Mouse (Mus musculus) left cerebral cortex, postnatal 4 days (tissue): ENCODE measurements at regions not wholly inside any gene's neighbourhood (a gene's known extent, or its start where the extent isn't known, plus 50 kb on each side); places are given as distances from the start of the nearest gene placed in this dataset.

Experiments
- DNase-seq: peaks from one replicate; pipeline ENCODE4 v3.0.0-alpha.2; 2022
- intact Hi-C: fragments of 180-260 bp; cut with DNase I; formaldehyde crosslinking; loops from one replicate; pipeline ENCODE4 v1.15.1; 2025

DNA sequence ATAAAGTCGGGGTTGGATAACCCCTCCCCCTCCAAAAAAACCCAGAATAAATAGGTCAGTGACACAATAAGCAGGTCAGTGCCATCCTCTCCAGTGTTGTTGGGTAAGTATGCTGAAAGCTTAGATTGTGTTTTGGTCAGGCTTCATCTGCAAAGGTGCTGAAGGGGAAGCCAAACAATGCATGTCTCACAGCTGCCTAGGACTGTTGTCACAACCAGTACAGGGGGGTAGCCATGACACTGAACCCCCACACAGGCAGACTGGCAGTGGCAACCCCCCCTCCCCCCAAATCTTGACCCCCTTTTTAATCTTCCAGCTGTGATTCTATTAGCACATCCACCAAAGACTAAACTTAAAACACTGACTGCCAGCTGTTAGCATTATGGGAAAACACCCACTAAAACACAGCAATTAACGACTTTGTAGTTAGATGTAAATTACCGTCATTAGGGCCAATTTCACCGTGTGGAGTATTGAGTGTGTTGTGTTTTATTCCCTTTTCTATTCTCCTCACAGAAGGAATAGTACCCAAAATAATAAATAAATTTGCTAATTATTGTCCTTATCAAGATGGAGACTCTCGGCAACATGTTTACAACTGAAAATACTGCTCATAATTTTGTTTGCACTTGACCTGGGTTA, 105.5 kb upstream of the Ufm1 start:
- no peak for DNase-seq
- intact Hi-C loops = no loop called here

DNA sequence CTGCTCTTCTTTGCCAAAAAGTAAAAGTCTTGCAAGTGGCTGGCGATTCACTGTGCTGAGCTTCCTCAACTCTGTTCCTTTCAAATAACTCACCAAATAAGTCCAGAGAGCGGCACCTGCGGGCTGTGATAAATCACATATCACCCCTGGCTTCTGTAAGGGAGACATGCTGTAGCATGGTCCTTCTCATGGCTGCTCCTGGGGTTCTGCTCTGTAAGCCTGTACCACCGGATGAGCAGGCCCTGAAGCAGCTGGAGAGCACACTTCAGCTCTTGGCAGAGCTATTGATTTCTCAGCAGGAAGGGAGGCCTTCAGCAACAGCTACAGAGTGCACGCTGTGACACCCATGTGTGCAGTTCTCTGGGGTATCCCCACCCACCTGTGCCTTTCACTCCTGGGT, 101.5 kb upstream of the Ufm1 start:
- intact Hi-C loops = no loop called here
- DNase-seq = no peak

DNA sequence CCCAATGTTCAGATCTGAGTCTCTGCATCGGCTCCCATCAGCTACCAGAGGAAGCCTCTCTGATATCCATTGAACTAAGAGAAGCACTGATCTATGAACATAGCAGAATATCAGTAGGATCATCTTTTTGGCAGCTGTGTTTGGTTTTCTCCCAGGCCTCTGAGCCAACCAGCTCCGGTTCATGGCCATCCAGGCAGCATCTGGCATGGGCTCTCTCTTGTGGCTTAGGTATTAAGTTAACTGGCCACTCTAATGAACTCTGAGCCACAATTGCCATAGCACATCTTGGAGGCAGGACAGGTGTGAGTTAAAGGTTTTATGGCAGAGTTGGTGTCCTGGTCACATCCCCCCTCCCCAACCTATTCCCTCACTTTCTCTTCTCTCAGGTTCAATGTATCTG, 90.2 kb upstream of the Ufm1 start:
- intact Hi-C loops = no loop called here
- DNase-seq = no peak

DNA sequence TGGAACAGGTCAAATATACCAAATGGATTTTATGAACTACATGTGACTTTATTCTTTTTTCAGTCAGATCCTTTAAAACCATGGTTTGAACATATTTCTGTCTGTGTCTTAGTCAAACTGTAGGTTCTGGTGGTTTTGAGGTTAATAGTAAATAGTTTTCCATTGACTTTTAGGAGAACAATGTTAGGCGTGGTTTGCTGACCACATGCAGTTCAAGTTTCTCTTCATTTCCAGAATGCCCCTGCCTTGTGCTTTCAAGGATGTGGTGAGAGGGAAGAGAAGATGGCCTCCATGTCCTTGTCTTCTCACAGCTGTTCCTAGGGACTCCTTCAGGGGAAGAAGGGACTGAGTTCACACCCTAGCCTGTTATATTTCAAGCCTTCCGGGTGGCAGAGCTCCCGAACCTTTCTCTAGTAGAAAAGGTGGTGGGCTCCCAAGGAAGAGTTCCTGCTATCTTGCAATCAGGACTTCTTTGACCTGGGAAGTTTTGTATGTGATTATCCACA, 76.1 kb upstream of the Ufm1 start:
- DNase-seq = no peak
- intact Hi-C loops = no loop called here

DNA sequence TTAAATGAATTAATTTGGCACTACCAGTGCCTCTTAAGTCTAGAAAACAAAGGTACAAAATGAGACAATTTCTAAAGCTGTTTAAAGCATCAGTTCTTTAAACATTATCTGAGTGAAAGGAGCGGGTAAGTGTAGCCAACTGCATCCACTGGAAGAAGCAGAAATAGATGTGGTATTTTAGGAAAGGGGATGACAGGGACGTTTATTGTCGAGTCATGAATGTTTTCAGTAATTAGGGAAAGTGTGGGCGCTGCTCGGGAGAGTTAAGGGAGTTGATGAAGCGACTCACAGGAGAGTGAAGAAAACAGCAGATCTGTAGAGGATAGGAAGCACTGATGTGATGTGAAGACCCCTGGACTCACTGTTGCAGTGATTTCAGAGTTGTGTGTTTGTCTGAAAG, 68.1 kb upstream of the Ufm1 start:
- intact Hi-C loops = no loop called here
- DNase-seq = no peak

DNA sequence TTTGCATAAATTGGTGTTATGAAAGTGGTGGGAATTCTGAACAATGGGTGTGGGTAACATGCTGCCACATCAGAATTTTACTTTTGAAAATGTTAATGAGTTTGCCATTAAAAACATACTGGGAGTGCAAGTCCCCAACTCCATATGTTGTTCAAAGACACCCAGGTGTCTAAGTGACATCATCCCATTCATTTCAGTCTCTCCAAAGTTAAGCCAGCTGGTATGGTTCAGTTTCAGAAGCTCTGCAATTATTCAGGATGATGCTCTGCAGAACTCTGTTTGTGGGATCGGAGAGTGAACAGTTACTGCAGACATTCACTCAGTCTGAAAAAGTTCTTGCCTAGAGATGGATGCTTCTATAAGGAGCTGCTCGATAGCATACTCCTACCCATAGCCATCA, 56.3 kb upstream of the Ufm1 start:
- intact Hi-C loops = no loop called here
- no peak for DNase-seq

DNA sequence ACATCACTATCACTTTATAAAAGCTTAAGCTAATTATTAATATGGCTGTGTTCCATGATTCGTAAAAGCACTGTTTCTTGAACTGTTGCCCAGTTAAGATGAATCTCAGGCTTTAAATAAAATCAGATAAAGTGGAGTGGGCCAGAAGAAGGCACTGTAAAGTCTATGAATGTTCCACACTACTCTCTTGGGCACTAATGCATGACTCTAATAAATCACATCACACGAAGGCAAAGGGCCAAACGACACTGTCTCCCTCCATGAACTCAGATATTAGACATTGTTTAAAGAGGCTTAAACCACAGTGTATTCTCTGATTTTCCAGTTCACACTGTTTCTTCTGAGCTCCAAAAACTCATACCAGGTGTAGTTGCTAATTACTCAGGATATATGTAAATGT, 55.9 kb upstream of the Ufm1 start:
- intact Hi-C loops = no loop called here
- no peak for DNase-seq

DNA sequence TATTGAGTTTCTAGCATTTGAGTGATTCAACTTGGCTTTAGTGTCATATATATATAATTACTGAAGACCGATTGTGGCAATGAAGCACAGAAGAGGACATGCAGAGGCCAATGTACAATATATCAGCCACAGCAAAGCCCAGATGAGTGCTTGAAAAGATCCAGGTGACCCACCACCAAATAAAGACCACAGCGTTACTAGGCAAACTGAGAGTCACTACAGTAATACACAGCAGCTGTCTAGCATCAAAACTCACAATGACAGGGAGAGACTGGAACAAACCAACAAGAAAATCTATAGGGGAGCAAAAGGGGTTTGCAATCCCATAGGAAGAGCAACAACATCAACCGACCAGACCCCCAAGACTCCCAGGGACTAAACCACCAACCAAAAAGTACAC, 54.3 kb upstream of the Ufm1 start:
- no peak for DNase-seq
- intact Hi-C loops = no loop called here

DNA sequence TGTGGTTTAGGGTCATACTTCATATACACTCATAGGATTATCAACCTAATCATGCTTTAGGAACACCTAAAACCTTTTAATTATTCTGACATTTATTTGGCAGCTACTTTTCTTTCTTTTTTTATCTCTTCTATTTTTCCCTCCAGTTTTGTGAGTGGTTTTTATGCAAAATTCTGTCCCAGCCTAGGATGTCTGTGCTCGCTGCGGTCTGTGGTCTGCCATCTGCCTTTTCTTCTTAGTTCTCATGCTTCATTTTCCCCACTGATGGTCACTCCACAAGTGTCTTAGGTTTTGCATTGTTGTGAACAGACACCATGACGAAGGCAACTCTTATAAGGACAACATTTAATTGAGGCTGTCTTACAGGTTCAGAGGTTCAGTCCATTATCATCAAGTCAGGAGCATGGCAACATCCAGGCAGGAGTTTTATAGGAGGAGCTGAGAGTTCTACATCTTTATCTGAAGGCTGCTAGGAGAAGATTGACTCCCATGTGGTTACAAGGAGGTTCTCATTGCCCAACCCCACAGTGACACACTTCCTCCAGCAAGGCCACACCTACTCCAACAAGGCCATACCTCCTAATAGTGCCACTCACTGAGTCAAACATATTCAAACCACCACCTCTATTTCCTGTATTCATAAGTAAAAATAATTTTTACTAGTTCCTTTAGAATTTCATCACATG, 50.5 kb upstream of the Ufm1 start:
- DNase-seq = no peak
- intact Hi-C loops = no loop called here
